Mouse (Mus musculus): ENCODE measurements around the gene Cd300lb. TPM values are rescaled to one million over a fixed set of nuclear protein-coding genes. Genes with fewer than 3 reads are reported as not detected.

Gene Cd300lb
- total and polyA plus RNA-seq, 2 experiments from 2014 or later = 0.33 TPM; not detected in 1

- no peaks in the 10 kb centered on the region for H3K4me1 ChIP-seq (ENCODE audit: control insufficient read depth, insufficient read depth)
- no peak overlapping the region for H3K4me2 ChIP-seq (ENCODE audit: low read depth, low read length)
- DNase-seq (ENCODE audit: low spot score) = no peak
- H3K27me3 ChIP-seq (ENCODE audit: control insufficient read depth, insufficient read depth, low read length) = no peaks in the 10 kb centered on the region
- no peak overlapping the region for H3K9ac ChIP-seq (replicated peaks; ENCODE audit: low read depth, low read length)
- WGBS = 56% methylated on average over 4 of the region's 4 CpGs
- H3K4me3 ChIP-seq (ENCODE audit: low read depth, low read length) = no peak overlapping the region
- no peak overlapping the region for H3K27ac ChIP-seq (ENCODE audit: low read depth)
- H3K36me3 ChIP-seq (replicated peaks; ENCODE audit: control insufficient read depth, insufficient read depth, low read length) = no peaks in the 10 kb centered on the region
- TF ChIP-seq EP300 (IDR thresholded peaks at IDR 0.05; ENCODE audit: low read depth) (no peak), CTCF (IDR thresholded peaks at IDR 0.05; ENCODE audit: low read depth) (no peak)
- no peaks in the 10 kb centered on the region for H3K9me3 ChIP-seq (replicated peaks; ENCODE audit: control insufficient read depth, low read length)
- ATAC-seq (ENCODE audit: insufficient read depth, low read depth) = no peak
Observed at GRCm38 (mm10) chr11:114903224-114903623, 31.0 kb downstream of the Cd300lb start.

- Histone ChIP-seq H3K4me3 (ENCODE audit: low read depth, low read length) (no peak overlapping the region), H3K4me2 (ENCODE audit: low read depth, low read length) (no peak overlapping the region), H3K9ac (replicated peaks; ENCODE audit: low read depth, low read length) (no peak overlapping the region), H3K36me3 (replicated peaks; ENCODE audit: control insufficient read depth, insufficient read depth, low read length) (no peaks in the 10 kb centered on the region), H3K27me3 (ENCODE audit: control insufficient read depth, insufficient read depth, low read length) (no peaks in the 10 kb centered on the region), H3K4me1 (ENCODE audit: control insufficient read depth, insufficient read depth) (no peaks in the 10 kb centered on the region), H3K27ac (ENCODE audit: low read depth) (no peak overlapping the region), H3K9me3 (replicated peaks; ENCODE audit: control insufficient read depth, low read length) (no peaks in the 10 kb centered on the region)
- no peak for TF ChIP-seq EP300 (IDR thresholded peaks at IDR 0.05; ENCODE audit: low read depth)
- no peak for TF ChIP-seq CTCF (IDR thresholded peaks at IDR 0.05; ENCODE audit: low read depth)
- no peak for ATAC-seq (ENCODE audit: insufficient read depth, low read depth)
- WGBS = 29% methylated on average over 1 of the region's 1 CpGs
- no peak for DNase-seq (ENCODE audit: low spot score)
Observed at GRCm38 (mm10) chr11:114898026-114898425, 36.2 kb downstream of the Cd300lb start.

GRCm38 (mm10) chr11:114896085-114896484 is 38.1 kb downstream of the Cd300lb start:
- 80% methylated on average over 3 of the region's 3 CpGs for WGBS
- H3K9me3 ChIP-seq (replicated peaks; ENCODE audit: control insufficient read depth, low read length) = no peaks in the 10 kb centered on the region
- ATAC-seq (ENCODE audit: insufficient read depth, low read depth) (no peak), DNase-seq (ENCODE audit: low spot score) (no peak)
- TF ChIP-seq CTCF (IDR thresholded peaks at IDR 0.05; ENCODE audit: low read depth) = no peak
- no peak for TF ChIP-seq EP300 (IDR thresholded peaks at IDR 0.05; ENCODE audit: low read depth)
- no peak overlapping the region for H3K4me3 ChIP-seq (ENCODE audit: low read depth, low read length)
- no peak overlapping the region for H3K4me2 ChIP-seq (ENCODE audit: low read depth, low read length)
- H3K27ac ChIP-seq (ENCODE audit: low read depth) = no peak overlapping the region
- no peaks in the 10 kb centered on the region for H3K27me3 ChIP-seq (ENCODE audit: control insufficient read depth, insufficient read depth, low read length)
- H3K4me1 ChIP-seq (ENCODE audit: control insufficient read depth, insufficient read depth) = no peaks in the 10 kb centered on the region
- no peaks in the 10 kb centered on the region for H3K36me3 ChIP-seq (replicated peaks; ENCODE audit: control insufficient read depth, insufficient read depth, low read length)
- no peak overlapping the region for H3K9ac ChIP-seq (replicated peaks; ENCODE audit: low read depth, low read length)

GRCm38 (mm10) chr11:114890542-114890941 is 43.6 kb downstream of the Cd300lb start:
- no peak overlapping the region for H3K27ac ChIP-seq (ENCODE audit: low read depth)
- no peak overlapping the region for H3K4me3 ChIP-seq (ENCODE audit: low read depth, low read length)
- H3K9me3 ChIP-seq (replicated peaks; ENCODE audit: control insufficient read depth, low read length) = no peaks in the 10 kb centered on the region
- no peaks in the 10 kb centered on the region for H3K36me3 ChIP-seq (replicated peaks; ENCODE audit: control insufficient read depth, insufficient read depth, low read length)
- 48% methylated on average over 5 of the region's 5 CpGs for WGBS
- TF ChIP-seq CTCF (IDR thresholded peaks at IDR 0.05; ENCODE audit: low read depth) (no peak), EP300 (IDR thresholded peaks at IDR 0.05; ENCODE audit: low read depth) (no peak)
- DNase-seq (ENCODE audit: low spot score) (no peak), ATAC-seq (ENCODE audit: insufficient read depth, low read depth) (no peak)
- no peaks in the 10 kb centered on the region for H3K27me3 ChIP-seq (ENCODE audit: control insufficient read depth, insufficient read depth, low read length)
- H3K4me2 ChIP-seq (ENCODE audit: low read depth, low read length) = no peak overlapping the region
- H3K4me1 ChIP-seq (ENCODE audit: control insufficient read depth, insufficient read depth) = no peaks in the 10 kb centered on the region
- no peak overlapping the region for H3K9ac ChIP-seq (replicated peaks; ENCODE audit: low read depth, low read length)

- TF ChIP-seq EP300 (IDR thresholded peaks at IDR 0.05; ENCODE audit: low read depth) (no peak), CTCF (IDR thresholded peaks at IDR 0.05; ENCODE audit: low read depth) (no peak)
- Histone ChIP-seq H3K9ac (replicated peaks; ENCODE audit: low read depth, low read length) (no peak within 1 kb of the TSS), H3K27me3 (ENCODE audit: control insufficient read depth, insufficient read depth, low read length) (no peaks in the 10 kb centered on the region), H3K4me2 (ENCODE audit: low read depth, low read length) (no peak within 1 kb of the TSS), H3K4me1 (ENCODE audit: control insufficient read depth, insufficient read depth) (no peaks in the 10 kb centered on the region), H3K9me3 (replicated peaks; ENCODE audit: control insufficient read depth, low read length) (no peaks in the 10 kb centered on the region), H3K36me3 (replicated peaks; ENCODE audit: control insufficient read depth, insufficient read depth, low read length) (no peaks in the 10 kb centered on the region), H3K27ac (ENCODE audit: low read depth) (no peak within 1 kb of the TSS), H3K4me3 (ENCODE audit: low read depth, low read length) (no peak within 1 kb of the TSS)
- 66% methylated on average over 18 of the region's 18 CpGs for WGBS
- DNase-seq (ENCODE audit: low spot score) (no peak), ATAC-seq (ENCODE audit: insufficient read depth, low read depth) (no peak)
Observed at GRCm38 (mm10) chr11:114889991-114890518, 44.1 kb downstream of the Cd300lb start, which contains the start of gene Cd300a. TSS of gene Cd300a (plus strand) at chr11:114890041.

Measured in heart, postnatal 0 days (tissue).